Mouse (Mus musculus) small intestine, adult 2 months (tissue): ENCODE results near the gene Syne2. TPM values are rescaled to one million over a fixed set of nuclear protein-coding genes. Genes with fewer than 3 reads are reported as not detected.
A peak's percentile ranks its signal among the peaks of the same experiment; 100 is the strongest.

ENCODE experiments used
- H3K27ac ChIP-seq: fragments of 200-500 bp; 2 replicates; pipeline ENCODE4 v1.5.1; 2012; ENCODE audit warnings: low read depth, low read length, control low read depth, inconsistent platforms; ENCODE audit not compliant: insufficient read depth
- H3K27me3 ChIP-seq: fragments of 200-500 bp; 2 replicates; pipeline ENCODE4 v1.6.1; 2012; ENCODE audit warnings: mild to moderate bottlenecking, moderate library complexity, low read length, inconsistent platforms; ENCODE audit not compliant: control insufficient read depth, insufficient read depth
- H3K36me3 ChIP-seq: fragments of 200-500 bp; 2 replicates; pipeline ENCODE4 v1.6.1; 2012; ENCODE audit warnings: mild to moderate bottlenecking, low read length, control low read depth, inconsistent platforms; ENCODE audit not compliant: control insufficient read depth, insufficient read depth
- H3K4me1 ChIP-seq: fragments of 200-500 bp; 2 replicates; pipeline ENCODE4 v1.6.1; 2012; ENCODE audit warnings: low read length, inconsistent platforms, mixed read lengths; ENCODE audit not compliant: control insufficient read depth, insufficient read depth, insufficient read length
- H3K4me3 ChIP-seq: fragments of 200-500 bp; 2 replicates; pipeline ENCODE4 v1.5.1; 2012; ENCODE audit warnings: low read depth, mild to moderate bottlenecking, control low read depth, inconsistent platforms, low read length, moderate library complexity
- CTCF ChIP-seq: fragments of 200-500 bp; IDR thresholded peaks from 2 replicates; pipeline ENCODE4 v1.5.1; 2012; ENCODE audit warnings: low read depth, mild to moderate bottlenecking, control low read depth, inconsistent platforms, low read length, moderate library complexity, mixed read lengths; ENCODE audit not compliant: insufficient replicate concordance, insufficient read length; ENCODE audit errors: extremely low read depth
- POLR2A ChIP-seq: fragments of 200-500 bp; IDR thresholded peaks from 2 replicates; pipeline ENCODE4 v1.6.1; 2012; ENCODE audit warnings: low read depth, mild to moderate bottlenecking, control low read depth, inconsistent platforms, low read length, moderate library complexity
- WGBS: fragments of 180-500 bp; shearing (Covaris S2); methylation state at CpG from one replicate; pipeline ENCODE4 v1.1.7; 2018; 5-methylcytosine and 5-hydroxymethylcytosine counted together
- polyA plus RNA-seq: library from polyadenylated mRNA; depleted of rRNA; stranded (reverse); fragments of >200 nt; gene quantifications from 2 replicates; pipeline ENCODE4 v1.2.3, GENCODE M21; 2012

The Syne2 gene
- polyA plus RNA-seq, 1 experiment, result 39.8 TPM

DNA sequence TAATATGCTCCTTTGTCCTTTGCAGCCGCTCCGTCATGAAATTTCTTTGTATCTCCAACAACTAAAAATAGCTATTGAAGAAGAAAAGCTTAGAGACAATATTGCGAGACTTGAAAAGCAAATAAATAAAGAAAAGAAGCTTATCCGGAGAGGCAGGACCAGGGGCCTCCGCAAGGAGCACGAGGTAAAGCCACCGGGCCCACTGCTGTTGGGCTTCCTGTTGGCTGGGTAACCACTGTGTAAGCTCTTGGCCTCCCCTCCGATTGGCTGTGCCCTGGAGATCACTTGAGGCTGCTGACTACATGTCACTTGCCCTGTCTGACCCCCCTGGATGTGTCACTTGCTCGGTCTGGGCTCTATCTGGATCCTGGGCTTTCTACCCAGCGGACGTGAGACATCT is 105.0 kb downstream of the Syne2 start:
- Histone ChIP-seq H3K36me3 (peaks cover 38% of the 10 kb centered on the region), H3K4me1 (no peaks in the 10 kb centered on the region; the same call in 1 of the 2 replicates), H3K27me3 (no peaks in the 10 kb centered on the region), H3K27ac (no peak overlapping the region), H3K4me3 (no peak overlapping the region)
- WGBS, result 83% methylated on average over 11 of the region's 11 CpGs
- no peak for TF ChIP-seq CTCF
- no peak for TF ChIP-seq POLR2A

DNA sequence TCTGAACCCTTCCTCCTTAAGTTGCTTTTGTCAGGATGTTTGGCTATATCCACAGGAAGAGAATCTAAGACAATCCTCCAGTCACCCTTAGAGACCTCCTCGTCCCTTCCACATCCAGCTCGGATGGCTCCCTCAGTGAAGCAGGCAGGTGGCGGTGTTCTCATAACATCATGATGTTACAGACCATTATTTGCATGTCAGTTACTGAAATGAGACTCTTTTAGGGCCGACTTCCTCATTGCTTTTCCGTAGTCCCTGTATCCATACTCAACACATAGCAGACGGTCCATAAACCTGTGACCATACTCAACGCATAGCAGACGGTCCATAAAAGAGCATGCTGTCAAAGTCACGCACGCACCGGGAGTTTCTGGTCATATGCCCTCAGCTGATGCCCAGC is 106.9 kb downstream of the Syne2 start:
- no peak overlapping the region for H3K27ac ChIP-seq
- no peaks in the 10 kb centered on the region for H3K27me3 ChIP-seq
- H3K36me3 ChIP-seq, result peaks cover 45% of the 10 kb centered on the region

DNA sequence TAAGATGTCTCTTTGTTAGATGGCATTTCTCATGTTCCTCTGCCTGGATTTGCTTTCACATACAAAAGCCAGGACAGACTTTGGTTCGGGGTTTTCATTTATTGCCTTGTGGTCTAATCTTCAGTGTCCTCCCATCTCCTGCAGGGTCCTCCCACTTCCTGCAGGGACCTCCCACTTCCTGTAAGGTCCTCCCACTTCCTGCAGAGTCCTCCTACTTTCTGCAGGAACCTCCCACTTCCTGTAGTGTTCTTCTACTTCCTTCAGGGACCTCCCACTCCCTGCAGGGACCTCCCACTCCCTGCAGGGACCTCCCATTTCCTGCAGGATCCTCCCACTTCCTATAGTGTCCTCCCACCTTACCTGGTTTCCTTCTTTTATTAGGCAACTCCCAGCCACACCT is 109.7 kb downstream of the Syne2 start:
- no peak overlapping the region for H3K4me3 ChIP-seq
- no peaks in the 10 kb centered on the region for H3K27me3 ChIP-seq
- 69% methylated on average over 1 of the region's 1 CpGs for WGBS
- H3K27ac ChIP-seq, result no peak overlapping the region
- peaks cover 53% of the 10 kb centered on the region for H3K36me3 ChIP-seq
- no peaks in the 10 kb centered on the region for H3K4me1 ChIP-seq
- TF ChIP-seq CTCF (no peak), POLR2A (no peak)

More for the DNA sequence above, 106.9 kb downstream of the Syne2 start:
- TF ChIP-seq CTCF (no peak), POLR2A (no peak)
- no peaks in the 10 kb centered on the region for H3K4me1 ChIP-seq
- 91% methylated on average over 11 of the region's 11 CpGs for WGBS
- H3K4me3 ChIP-seq, result no peak overlapping the region

DNA sequence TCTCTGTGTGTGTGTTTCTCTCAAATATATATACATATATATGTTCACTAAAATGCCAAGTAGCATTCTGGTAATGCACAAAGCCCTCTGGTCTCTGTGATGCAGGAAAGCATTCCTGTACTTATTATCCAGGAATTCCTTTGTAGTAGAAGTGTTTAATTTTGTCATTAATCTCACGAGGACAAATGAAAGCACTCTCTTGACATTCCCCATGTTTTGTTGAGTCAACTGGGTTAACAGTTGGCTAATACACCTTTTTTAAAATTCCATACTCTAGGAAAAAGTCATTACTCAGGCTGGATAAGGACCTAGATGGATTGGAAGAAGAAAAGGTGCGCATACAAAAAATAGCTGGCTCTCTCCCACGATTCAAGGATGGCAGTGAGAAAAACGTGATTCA is 115.6 kb downstream of the Syne2 start:
- Histone ChIP-seq H3K27me3 (no peaks in the 10 kb centered on the region), H3K36me3 (peaks cover 38% of the 10 kb centered on the region), H3K27ac (no peak overlapping the region), H3K4me1 (no peaks in the 10 kb centered on the region), H3K4me3 (no peak overlapping the region)
- no peak for TF ChIP-seq POLR2A
- no peak for TF ChIP-seq CTCF
- WGBS, result 78% methylated on average over 4 of the region's 4 CpGs

DNA sequence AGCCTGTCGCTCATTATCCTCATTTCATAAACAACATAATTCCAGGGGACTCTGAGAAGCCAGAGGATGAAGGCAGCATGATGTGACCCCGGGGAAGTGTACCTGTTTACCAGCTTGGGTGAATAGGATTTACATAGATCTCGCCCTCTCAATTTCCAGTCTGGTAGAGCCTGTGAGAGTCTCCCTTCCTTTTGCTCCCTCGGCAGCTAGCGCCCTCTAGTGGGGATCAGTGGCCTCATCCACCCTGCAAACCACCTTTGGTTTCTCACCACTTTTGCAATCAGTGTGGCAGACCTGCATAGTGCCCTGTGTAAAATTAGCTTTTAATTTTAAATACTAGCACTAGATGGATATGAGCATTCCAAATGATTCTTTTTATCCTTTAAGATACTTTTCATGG is 133.4 kb downstream of the Syne2 start:
- H3K4me3 ChIP-seq, result no peak overlapping the region
- peak; percentile 86; the same call in 1 of the 2 replicates for TF ChIP-seq CTCF
- TF ChIP-seq POLR2A, result no peak
- peaks cover 32% of the 10 kb centered on the region for H3K36me3 ChIP-seq
- H3K27ac ChIP-seq, result no peak overlapping the region
- no peaks in the 10 kb centered on the region for H3K27me3 ChIP-seq
- 54% methylated on average over 5 of the region's 5 CpGs for WGBS
- H3K4me1 ChIP-seq, result no peaks in the 10 kb centered on the region

DNA sequence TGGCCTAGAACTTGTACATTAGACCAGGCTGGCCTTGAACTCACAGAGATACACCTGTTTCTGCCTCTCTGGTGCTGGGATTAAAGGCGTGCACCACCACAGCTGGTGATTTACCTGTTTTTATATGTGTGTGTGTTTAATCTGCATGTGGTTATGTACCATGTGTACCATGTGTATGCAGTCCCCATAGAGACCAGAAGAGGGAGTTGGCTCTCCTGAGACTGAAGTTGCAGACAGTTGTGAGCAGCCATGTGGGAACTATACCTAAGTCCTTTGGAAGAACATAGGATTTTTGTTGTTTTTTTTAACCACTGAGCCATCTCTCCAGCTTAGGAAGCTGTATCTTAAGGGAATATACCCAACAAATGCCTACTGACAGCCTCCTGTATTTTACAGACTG is 134.1 kb downstream of the Syne2 start:
- H3K27ac ChIP-seq, result no peak overlapping the region
- no peaks in the 10 kb centered on the region for H3K4me1 ChIP-seq
- no peak for TF ChIP-seq POLR2A
- 96% methylated on average over 1 of the region's 1 CpGs for WGBS
- no peaks in the 10 kb centered on the region for H3K27me3 ChIP-seq
- H3K4me3 ChIP-seq, result no peak overlapping the region
- H3K36me3 ChIP-seq, result peaks cover 30% of the 10 kb centered on the region

DNA sequence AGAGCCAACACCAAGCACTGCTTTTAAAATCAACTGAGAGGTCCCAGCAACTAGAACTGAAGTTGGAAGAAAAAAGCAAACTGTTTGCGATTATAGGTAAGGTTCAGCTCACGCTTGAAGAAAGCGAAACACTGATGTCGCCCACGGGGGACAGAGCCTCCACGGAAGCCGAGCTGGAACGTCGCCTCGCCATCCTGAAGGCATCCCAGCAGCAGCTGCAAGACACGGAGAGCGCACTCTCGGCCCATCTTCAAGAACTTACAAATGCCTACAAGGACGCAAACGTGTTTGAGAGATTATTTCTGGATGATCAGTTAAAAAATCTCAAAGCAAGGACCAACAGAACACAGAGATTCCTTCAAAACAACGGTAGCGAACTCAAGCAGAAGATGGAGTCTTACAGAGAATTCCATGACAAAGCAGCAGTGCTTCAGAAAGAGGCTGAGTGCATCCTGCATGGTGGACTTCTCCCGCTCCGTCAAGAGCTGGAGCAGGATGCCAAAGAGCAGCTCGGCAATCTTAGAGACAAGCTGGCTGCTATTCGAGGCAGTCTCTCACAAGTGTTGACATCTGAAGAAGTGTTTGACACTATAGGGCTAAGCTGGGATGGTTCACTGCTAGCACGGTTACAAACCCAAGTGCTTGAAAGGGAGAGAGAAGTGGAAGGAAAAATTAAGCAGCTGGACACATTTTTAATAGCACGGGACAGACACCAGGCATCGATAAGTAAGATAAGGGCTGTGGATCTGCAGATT is 148.7 kb downstream of the Syne2 start:
- TF ChIP-seq POLR2A (no peak), CTCF (no peak)
- Histone ChIP-seq H3K27me3 (no peaks in the 10 kb centered on the region), H3K27ac (no peak overlapping the region), H3K4me3 (no peak overlapping the region), H3K4me1 (no peaks in the 10 kb centered on the region), H3K36me3 (peaks cover 30% of the 10 kb centered on the region)
- 93% methylated on average over 24 of the region's 24 CpGs for WGBS
